Mouse (Mus musculus) hindbrain, embryonic 14.5 days (tissue): Measurements from ENCODE around the gene Enpp7. TPM values are rescaled to one million over a fixed set of nuclear protein-coding genes. Genes with fewer than 3 reads are reported as not detected.

ENCODE experiments used
- ATAC-seq: fragments of 200-750 bp; cut with Nextera tagmentation; 2 replicates; pipeline ENCODE4 v1.8.0; 2017; ENCODE audit warnings: moderate number of reproducible peaks, mild to moderate bottlenecking, moderate TSS enrichment, moderate library complexity; ENCODE audit not compliant: low FRiP score
- DNase-seq: peaks from one replicate; pipeline ENCODE4 v3.0.0-alpha.2; 2015; ENCODE audit warnings: low spot score
- H3K27ac ChIP-seq: fragments of 300-500 bp; sonication (generic); 2 replicates; pipeline ENCODE4 v1.5.1; 2014; ENCODE audit warnings: mild to moderate bottlenecking, moderate library complexity
- H3K27me3 ChIP-seq: fragments of 300-500 bp; sonication (generic); 2 replicates; pipeline ENCODE4 v1.6.1; 2014; ENCODE audit warnings: mild to moderate bottlenecking, low read length, mixed read lengths; ENCODE audit not compliant: control insufficient read depth, insufficient read depth
- H3K36me3 ChIP-seq: fragments of 300-500 bp; sonication (generic); replicated peaks from 2 replicates; pipeline ENCODE4 v1.6.1; 2014; ENCODE audit not compliant: control insufficient read depth, insufficient read depth
- H3K4me1 ChIP-seq: fragments of 300-500 bp; sonication (generic); replicated peaks from 2 replicates; pipeline ENCODE4 v1.6.1; 2014; ENCODE audit warnings: antibody characterized with exemption, low read length, mixed read lengths; ENCODE audit not compliant: control insufficient read depth, insufficient read depth
- H3K4me2 ChIP-seq: fragments of 300-500 bp; sonication (generic); replicated peaks from 2 replicates; pipeline ENCODE4 v1.6.1; 2014; ENCODE audit warnings: mild to moderate bottlenecking, moderate library complexity
- H3K4me3 ChIP-seq: fragments of 300-500 bp; sonication (generic); replicated peaks from 2 replicates; pipeline ENCODE4 v1.5.1; 2014; ENCODE audit warnings: mild to moderate bottlenecking, low read length
- H3K9ac ChIP-seq: fragments of 300-500 bp; sonication (generic); 2 replicates; pipeline ENCODE4 v1.6.1; 2014
- H3K9me3 ChIP-seq: fragments of 300-500 bp; sonication (generic); 2 replicates; pipeline ENCODE4 v1.6.1; 2016; ENCODE audit warnings: low read length; ENCODE audit not compliant: control insufficient read depth
- WGBS: fragments of 180-500 bp; shearing (Covaris S2); extraction: QIAGEN DNeasy Blood & Tissue Kit; methylation state at CpG from one replicate; pipeline ENCODE4 v1.1.7; 2014; 5-methylcytosine and 5-hydroxymethylcytosine counted together
- polyA plus RNA-seq: library from polyadenylated mRNA; unstranded; fragments of >200 nt; fragmentation: Nextera tagmentation; extraction: Ambion mirVana; gene quantifications from 2 replicates; pipeline ENCODE4 v1.2.1, GENCODE M21; 2014

Gene Enpp7
- polyA plus RNA-seq, 1 experiment from 2014 or later = not detected

DNA sequence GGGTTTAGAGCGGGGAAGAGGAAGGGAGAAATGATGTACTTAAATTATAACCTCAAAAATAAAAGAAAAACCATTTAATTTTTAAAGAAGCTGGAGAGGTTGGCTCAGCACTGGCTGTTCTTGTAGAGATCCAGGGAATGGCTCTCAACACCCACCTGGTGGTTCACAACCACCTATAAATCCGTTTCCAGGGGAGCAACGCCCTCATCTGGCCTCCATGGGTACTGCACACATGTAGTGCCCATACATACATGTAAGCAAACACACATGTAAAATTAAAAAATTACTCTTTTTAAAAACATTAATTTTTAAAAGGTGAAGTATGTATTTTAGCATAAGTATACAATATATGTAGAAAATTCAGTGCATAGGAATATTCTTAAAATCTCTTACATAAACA, 18.5 kb downstream of the Enpp7 start:
- no peaks in the 10 kb centered on the region for H3K9me3 ChIP-seq
- no peak overlapping the region for H3K27ac ChIP-seq
- ATAC-seq = no peak
- 0 out of 2 replicates have a peak, but pooled peaks cover 3% of the 10 kb centered on the region for H3K4me1 ChIP-seq
- no peak overlapping the region for H3K4me3 ChIP-seq
- no peak for DNase-seq
- H3K4me2 ChIP-seq = no peak overlapping the region
- no peaks in the 10 kb centered on the region for H3K27me3 ChIP-seq
- 71% methylated on average over 3 of the region's 3 CpGs for WGBS
- no peak overlapping the region for H3K9ac ChIP-seq
- H3K36me3 ChIP-seq = no peaks in the 10 kb centered on the region

DNA sequence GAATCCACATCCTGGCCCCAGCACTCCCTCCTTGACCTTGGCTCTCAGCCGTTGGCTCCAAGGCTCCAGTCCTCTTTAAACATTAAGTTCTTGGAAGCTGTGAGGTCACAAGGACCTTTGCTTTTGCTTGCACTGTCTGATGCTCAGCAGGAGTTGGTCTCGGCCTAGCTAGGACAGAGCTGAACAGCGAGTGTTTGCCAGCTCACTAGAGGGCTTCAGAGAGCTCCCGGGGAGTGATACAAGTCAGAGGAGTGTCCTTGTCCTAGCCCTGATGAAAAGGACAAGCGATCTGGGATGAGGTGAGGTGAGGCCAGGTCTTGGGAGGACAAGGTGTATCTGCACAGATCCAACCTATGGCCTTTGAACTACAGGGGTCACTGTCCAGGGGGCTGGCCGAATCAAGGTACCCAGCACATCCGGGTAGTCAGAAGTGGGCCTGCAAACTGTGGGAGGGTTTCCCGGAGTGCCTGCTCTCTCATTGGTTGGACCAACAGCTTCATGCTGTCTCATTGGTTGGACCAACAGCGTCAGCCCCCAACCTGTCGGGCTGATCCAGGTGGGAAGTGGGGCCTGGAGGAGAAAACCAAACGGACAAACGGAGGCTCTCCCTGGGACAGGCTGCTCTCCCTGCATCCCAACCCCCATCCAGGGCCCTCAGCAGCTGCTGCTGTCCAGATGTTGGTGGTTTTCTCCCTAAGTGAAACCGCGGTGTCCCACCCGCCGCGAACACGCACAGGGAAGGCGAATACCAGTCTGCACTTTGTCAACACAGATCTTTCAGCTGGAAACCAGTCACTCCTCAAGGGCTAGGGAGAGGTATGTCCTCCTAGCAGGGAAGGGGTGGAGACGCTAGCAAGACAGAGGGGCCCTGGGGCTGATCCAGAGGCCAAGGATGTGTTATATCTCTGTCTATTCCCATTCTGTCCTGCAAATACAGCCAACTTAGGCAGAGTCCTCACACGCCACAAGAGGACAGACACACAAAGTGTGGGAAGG, 19.8 kb downstream of the Enpp7 start:
- WGBS = 19% methylated on average over 21 of the region's 21 CpGs
- ATAC-seq = no peak

DNA sequence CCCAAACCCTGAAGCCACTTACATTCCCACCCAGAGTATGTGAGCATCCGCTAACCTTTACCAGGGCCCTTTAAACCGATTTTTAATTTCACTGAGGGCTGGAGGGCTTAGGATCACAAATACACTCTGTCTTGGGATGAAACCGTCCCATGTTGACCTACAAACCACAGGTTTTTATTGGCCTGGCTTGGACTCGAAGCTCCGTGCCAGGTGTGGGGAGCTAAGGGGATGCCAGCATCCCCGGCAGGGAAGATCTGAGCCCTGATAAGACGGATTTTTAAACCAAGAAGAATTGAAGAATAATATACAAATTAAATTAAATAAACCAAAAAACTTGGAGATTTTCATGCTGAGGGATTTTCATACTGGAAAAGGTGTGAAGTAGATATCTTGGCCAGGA, 26.5 kb downstream of the Enpp7 start:
- 82% methylated on average over 7 of the region's 7 CpGs for WGBS

More for the DNA sequence above, 19.8 kb downstream of the Enpp7 start:
- Histone ChIP-seq H3K36me3 (no peaks in the 10 kb centered on the region), H3K4me1 (0 out of 2 replicates have a peak, but pooled peaks cover 3% of the 10 kb centered on the region), H3K4me3 (peak overlapping the region; percentile 25), H3K9me3 (no peaks in the 10 kb centered on the region), H3K27me3 (no peaks in the 10 kb centered on the region), H3K4me2 (peak overlapping the region; percentile 49), H3K27ac (no peak overlapping the region), H3K9ac (peak overlapping the region; percentile 47)
- no peak for DNase-seq

DNA sequence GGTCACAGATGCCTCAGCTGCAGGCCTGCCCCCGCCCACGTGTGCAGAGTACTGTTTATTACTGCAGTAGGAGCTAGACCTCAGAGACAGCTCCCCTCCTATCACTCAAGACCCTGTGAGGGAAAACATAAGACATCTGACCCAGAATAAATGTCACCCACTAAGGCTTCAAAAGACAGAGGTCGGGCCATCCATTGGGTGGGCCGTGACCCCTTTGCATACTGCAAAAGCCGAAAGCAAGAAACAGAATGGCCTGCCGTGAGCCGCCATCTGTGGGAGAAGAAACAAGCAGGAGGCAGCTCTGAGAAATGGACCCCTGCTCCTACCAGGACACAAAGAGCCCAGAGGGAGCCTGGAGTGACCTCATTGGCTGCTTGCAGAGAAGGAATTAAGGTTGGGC, 29.5 kb downstream of the Enpp7 start:
- H3K27me3 ChIP-seq = peaks cover 6% of the 10 kb centered on the region; the same call in 1 of the 2 replicates
- no peaks in the 10 kb centered on the region for H3K36me3 ChIP-seq
- WGBS = 24% methylated on average over 7 of the region's 7 CpGs
- H3K9me3 ChIP-seq = no peaks in the 10 kb centered on the region
- no peak overlapping the region for H3K4me2 ChIP-seq
- 0 out of 2 replicates have a peak, but pooled peaks cover 7% of the 10 kb centered on the region for H3K4me1 ChIP-seq
- no peak for DNase-seq
- H3K27ac ChIP-seq = no peak overlapping the region
- no peak overlapping the region for H3K4me3 ChIP-seq
- ATAC-seq = no peak
- H3K9ac ChIP-seq = no peak overlapping the region

More for the DNA sequence above, 26.5 kb downstream of the Enpp7 start:
- no peaks in the 10 kb centered on the region for H3K9me3 ChIP-seq
- no peak for ATAC-seq
- no peak overlapping the region for H3K4me3 ChIP-seq
- no peak overlapping the region for H3K9ac ChIP-seq
- H3K4me1 ChIP-seq = no peaks in the 10 kb centered on the region
- no peak for DNase-seq
- H3K27ac ChIP-seq = no peak overlapping the region
- H3K36me3 ChIP-seq = no peaks in the 10 kb centered on the region
- no peaks in the 10 kb centered on the region for H3K27me3 ChIP-seq
- H3K4me2 ChIP-seq = no peak overlapping the region

GRCm38 (mm10) chr11:119021180-119021579, 33.2 kb downstream of the Enpp7 start:
- Histone ChIP-seq H3K4me3 (no peak overlapping the region), H3K36me3 (no peaks in the 10 kb centered on the region), H3K27me3 (peaks cover 6% of the 10 kb centered on the region; the same call in 1 of the 2 replicates), H3K9me3 (no peaks in the 10 kb centered on the region), H3K4me2 (no peak overlapping the region), H3K27ac (no peak overlapping the region), H3K9ac (no peak overlapping the region), H3K4me1 (peaks cover 32% of the 10 kb centered on the region)
- no peak for DNase-seq
- WGBS = 93% methylated on average over 7 of the region's 7 CpGs
- ATAC-seq = no peak

GRCm38 (mm10) chr11:119022068-119022894, 34.3 kb downstream of the Enpp7 start:
- 7% methylated on average over 42 of the region's 42 CpGs for WGBS
- peaks cover 11% of the 10 kb centered on the region for H3K36me3 ChIP-seq
- H3K9ac ChIP-seq = peak overlapping the region; percentile 95
- peak overlapping the region; percentile 90 for H3K4me3 ChIP-seq
- DNase-seq (no peak), ATAC-seq (no peak)
- H3K4me1 ChIP-seq = peaks cover 37% of the 10 kb centered on the region
- peak overlapping the region; percentile 91 for H3K4me2 ChIP-seq
- peaks cover 6% of the 10 kb centered on the region; the same call in 1 of the 2 replicates for H3K27me3 ChIP-seq
- no peaks in the 10 kb centered on the region for H3K9me3 ChIP-seq
- peak overlapping the region; percentile 81 for H3K27ac ChIP-seq

GRCm38 (mm10) chr11:119022895-119023615, 35.1 kb downstream of the Enpp7 start, which contains the start of gene Cbx2:
Cbx2 (plus strand) TSS chr11:119022962.
- peak; percentile 93 for DNase-seq
- Histone ChIP-seq H3K9me3 (no peaks in the 10 kb centered on the region), H3K27me3 (peaks cover 6% of the 10 kb centered on the region; the same call in 1 of the 2 replicates), H3K27ac (peak within 1 kb of the TSS; percentile 81), H3K9ac (peak within 1 kb of the TSS; percentile 95), H3K4me1 (peaks cover 37% of the 10 kb centered on the region), H3K4me2 (peak within 1 kb of the TSS; percentile 91), H3K4me3 (peak within 1 kb of the TSS; percentile 90), H3K36me3 (peaks cover 19% of the 10 kb centered on the region)
- WGBS = under 1% methylated on average over 60 of the region's 99 CpGs
- peak; percentile 94 for ATAC-seq

- WGBS = under 1% methylated on average over 15 of the region's 15 CpGs
- Histone ChIP-seq H3K4me1 (peaks cover 37% of the 10 kb centered on the region), H3K27ac (peak overlapping the region; percentile 81), H3K27me3 (peaks cover 6% of the 10 kb centered on the region; the same call in 1 of the 2 replicates), H3K36me3 (peaks cover 24% of the 10 kb centered on the region), H3K9ac (peak overlapping the region; percentile 95), H3K9me3 (no peaks in the 10 kb centered on the region), H3K4me3 (peak overlapping the region; percentile 90), H3K4me2 (peak overlapping the region; percentile 91)
- ATAC-seq = no peak; the same call in 1 of the 2 replicates
- DNase-seq = no peak
Observed at GRCm38 (mm10) chr11:119023616-119023980, 35.6 kb downstream of the Enpp7 start.
